Mouse (Mus musculus) stomach, embryonic 15.5 days (tissue): ENCODE measurements around the gene Erh. TPM values are rescaled to one million over a fixed set of nuclear protein-coding genes. Genes with fewer than 3 reads are reported as not detected.

Experiments
- ATAC-seq: fragments of 200-750 bp; cut with Nextera tagmentation; 2 replicates; pipeline ENCODE4 v1.8.0; 2017; ENCODE audit warnings: low read depth, moderate number of reproducible peaks, moderate TSS enrichment; ENCODE audit not compliant: insufficient read depth, low FRiP score
- H3K27ac ChIP-seq: fragments of 300-500 bp; sonication (generic); 2 replicates; pipeline ENCODE4 v1.5.1; 2015; ENCODE audit warnings: mild to moderate bottlenecking, inconsistent platforms
- H3K27me3 ChIP-seq: fragments of 300-500 bp; sonication (generic); replicated peaks from 2 replicates; pipeline ENCODE4 v1.6.1; 2015; ENCODE audit warnings: inconsistent platforms
- H3K36me3 ChIP-seq: fragments of 300-500 bp; sonication (generic); 2 replicates; pipeline ENCODE4 v1.6.1; 2015; ENCODE audit warnings: inconsistent platforms
- H3K4me1 ChIP-seq: fragments of 300-500 bp; sonication (generic); 2 replicates; pipeline ENCODE4 v1.6.1; 2015; ENCODE audit warnings: inconsistent platforms
- H3K4me2 ChIP-seq: fragments of 300-500 bp; sonication (generic); 2 replicates; pipeline ENCODE4 v1.6.1; 2015; ENCODE audit warnings: mild to moderate bottlenecking, inconsistent platforms
- H3K4me3 ChIP-seq: fragments of 300-500 bp; sonication (generic); replicated peaks from 2 replicates; pipeline ENCODE4 v1.5.1; 2015; ENCODE audit warnings: inconsistent platforms
- H3K9ac ChIP-seq: fragments of 300-500 bp; sonication (generic); 2 replicates; pipeline ENCODE4 v1.6.1; 2015; ENCODE audit warnings: inconsistent platforms
- H3K9me3 ChIP-seq: fragments of 300-500 bp; sonication (generic); 2 replicates; pipeline ENCODE4 v1.6.1; 2016; ENCODE audit warnings: inconsistent platforms
- WGBS: fragments of 180-500 bp; shearing (Covaris S2); methylation state at CpG from one replicate; pipeline ENCODE4 v1.1.7; 2015; 5-methylcytosine and 5-hydroxymethylcytosine counted together
- polyA plus RNA-seq: library from polyadenylated mRNA; unstranded; fragments of >200 nt; fragmentation: Nextera tagmentation; extraction: Ambion mirVana; gene quantifications from 2 replicates; pipeline ENCODE4 v1.2.1, GENCODE M21; 2015

The Erh gene
- polyA plus RNA-seq, result 258 and 269 TPM in 2 replicates

DNA sequence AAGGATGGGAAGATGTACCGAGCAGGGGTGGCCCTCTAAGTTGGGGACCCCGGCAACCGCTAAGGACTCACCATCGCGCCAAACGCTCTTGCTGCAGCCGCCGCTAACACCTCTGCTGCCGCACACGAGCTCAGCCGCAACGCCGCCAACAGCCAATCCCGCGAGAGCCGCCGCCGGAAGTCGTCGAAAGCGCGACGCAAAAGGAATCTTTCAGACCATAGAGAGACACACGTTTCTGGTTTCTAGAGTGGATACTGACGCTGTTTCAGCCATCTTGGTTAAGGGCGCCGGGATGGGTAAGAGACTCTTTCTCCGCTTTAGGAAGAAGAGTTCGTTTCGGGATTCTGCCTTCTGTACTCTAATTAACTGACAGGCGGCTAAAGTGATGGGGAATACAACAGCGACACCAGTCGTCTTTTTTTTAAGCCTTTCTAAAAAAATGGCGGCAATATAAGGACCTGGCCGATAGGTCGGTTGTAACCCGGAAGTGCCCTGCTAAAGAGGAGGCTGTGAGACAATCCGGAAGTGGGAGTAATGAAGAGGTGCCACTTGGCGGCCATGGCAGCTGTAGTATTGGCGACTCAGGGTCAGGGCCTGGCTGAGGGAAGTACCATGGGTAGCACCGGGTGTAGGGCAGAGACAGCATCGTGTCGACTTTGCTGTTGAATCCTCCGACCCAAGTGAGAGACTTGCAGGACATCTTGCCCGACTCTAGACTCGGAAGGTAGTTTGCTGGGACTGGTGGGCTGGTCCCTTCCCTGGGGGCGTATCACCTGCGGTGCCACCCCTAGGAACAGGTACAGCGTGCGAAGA, at the start of gene Erh, which contains the start of gene Slc39a9:
Erh (minus strand) TSS at position 649 of the 813 bp plus-strand sequence.
Slc39a9 (plus strand) TSS at position 191 of the 813 bp plus-strand sequence.
- Histone ChIP-seq H3K27me3 (no peaks in the 10 kb centered on the region), H3K4me1 (peaks cover 17% of the 10 kb centered on the region; the same call in 1 of the 2 replicates), H3K36me3 (peaks cover 11% of the 10 kb centered on the region), H3K9me3 (no peaks in the 10 kb centered on the region), H3K4me2 (peak within 1 kb of the TSS; percentile 80), H3K9ac (peak within 1 kb of the TSS; percentile 87), H3K4me3 (peak within 1 kb of the TSS; percentile 73), H3K27ac (peak within 1 kb of the TSS; percentile 90)
- ATAC-seq, result peak; percentile 95
- WGBS, result under 1% methylated on average over 50 of the region's 50 CpGs

DNA sequence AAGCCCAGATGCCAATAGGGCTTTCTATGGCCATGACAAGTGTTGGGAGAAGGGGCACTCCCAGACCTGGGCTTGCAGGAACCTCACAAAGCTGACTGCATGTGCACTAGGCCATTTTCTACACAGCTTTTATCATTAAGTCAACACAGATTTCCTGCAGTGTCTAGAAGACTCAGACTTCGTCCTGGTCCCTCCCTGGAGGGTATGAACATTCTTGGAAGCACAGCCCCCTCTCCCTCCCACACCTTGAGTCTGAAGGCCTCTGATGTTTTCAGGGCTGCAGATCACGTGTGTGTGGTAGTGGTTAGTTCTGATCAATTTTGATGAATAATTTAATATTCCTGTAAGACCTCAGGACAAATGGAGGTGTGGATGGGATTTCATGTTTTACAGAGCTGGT, 49.6 kb upstream of the Erh start:
- 43% methylated on average over 2 of the region's 2 CpGs for WGBS
- Histone ChIP-seq H3K9me3 (no peaks in the 10 kb centered on the region), H3K36me3 (no peaks in the 10 kb centered on the region), H3K4me1 (peaks cover 12% of the 10 kb centered on the region), H3K4me3 (0 out of 2 replicates have a peak overlapping the region, but pooled peaks have one; percentile 47), H3K27ac (no peak overlapping the region), H3K4me2 (peak overlapping the region; percentile 83), H3K27me3 (peaks cover 28% of the 10 kb centered on the region), H3K9ac (no peak overlapping the region)
- no peak for ATAC-seq

DNA sequence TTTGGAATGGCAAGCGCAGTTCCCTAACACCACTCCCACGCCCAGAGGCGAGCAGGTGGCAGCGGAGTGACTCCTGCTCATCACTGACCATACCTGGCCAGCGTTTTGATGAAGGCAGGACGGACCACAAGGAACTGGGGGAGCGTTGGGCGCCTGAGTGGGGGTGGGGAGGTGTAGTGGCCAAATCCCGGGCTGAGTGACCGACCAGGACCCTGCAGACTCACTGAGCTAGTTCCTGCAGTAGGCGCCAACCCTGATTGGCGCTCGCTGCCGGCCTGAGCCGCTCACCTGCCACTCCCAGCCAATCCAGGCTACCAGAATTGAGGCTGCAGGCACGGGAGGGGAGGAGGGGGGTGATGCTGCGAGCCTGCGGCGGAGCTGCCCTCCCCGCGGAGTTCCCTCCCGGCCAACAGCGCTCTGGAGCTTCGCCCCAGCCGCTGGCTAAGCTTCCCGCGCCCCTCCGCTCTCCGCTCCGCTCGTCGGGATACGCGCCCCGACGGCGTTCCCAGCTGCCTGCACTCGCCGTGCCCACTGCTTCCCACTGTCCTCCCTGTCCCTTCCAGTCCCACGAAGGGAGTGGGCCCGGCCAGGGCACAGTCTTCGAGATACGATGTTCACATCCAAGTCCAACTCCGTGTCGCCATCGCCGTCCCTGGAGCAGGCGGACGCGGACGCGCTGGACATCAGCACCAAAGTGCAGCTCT, 48.3 kb upstream of the Erh start, which contains the start of gene Plekhd1:
Plekhd1 (plus strand) TSS at position 323 of the 704 bp plus-strand sequence.
- 2% methylated on average over 44 of the region's 52 CpGs for WGBS
- peak within 1 kb of the TSS; percentile 47 for H3K4me3 ChIP-seq
- peak; percentile 80 for ATAC-seq
- H3K27me3 ChIP-seq, result peaks cover 28% of the 10 kb centered on the region
- H3K27ac ChIP-seq, result no peak within 1 kb of the TSS
- H3K9ac ChIP-seq, result peak within 1 kb of the TSS; percentile 40
- H3K4me1 ChIP-seq, result peaks cover 17% of the 10 kb centered on the region
- H3K4me2 ChIP-seq, result peak within 1 kb of the TSS; percentile 83
- no peaks in the 10 kb centered on the region for H3K36me3 ChIP-seq
- no peaks in the 10 kb centered on the region for H3K9me3 ChIP-seq

DNA sequence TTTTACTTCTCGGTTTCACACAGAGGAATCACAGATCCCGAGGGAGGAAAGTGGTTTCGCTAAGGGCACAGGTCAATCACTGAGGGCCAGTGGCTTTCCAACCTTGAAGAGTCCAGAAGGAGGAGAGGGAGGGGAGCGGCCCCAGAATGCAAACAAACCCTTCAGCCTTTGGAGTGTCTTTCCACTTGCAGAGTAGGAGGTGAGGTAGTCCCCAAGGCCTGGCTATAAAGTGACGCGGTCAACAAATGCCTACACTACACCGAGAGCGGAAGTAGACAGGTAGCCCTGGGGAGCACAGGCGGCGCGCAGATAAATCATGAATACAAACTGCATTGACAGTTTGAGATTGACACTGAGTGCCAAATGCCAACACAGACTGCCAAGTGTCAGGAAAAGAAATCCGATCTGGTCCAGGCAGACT, 47.5 kb upstream of the Erh start:
- Histone ChIP-seq H3K36me3 (no peaks in the 10 kb centered on the region), H3K4me2 (peak overlapping the region; percentile 83), H3K4me1 (peaks cover 17% of the 10 kb centered on the region), H3K9ac (no peak overlapping the region), H3K27me3 (peaks cover 28% of the 10 kb centered on the region), H3K9me3 (no peaks in the 10 kb centered on the region), H3K4me3 (peak overlapping the region; percentile 47), H3K27ac (no peak overlapping the region)
- 19% methylated on average over 12 of the region's 12 CpGs for WGBS
- ATAC-seq, result no peak

DNA sequence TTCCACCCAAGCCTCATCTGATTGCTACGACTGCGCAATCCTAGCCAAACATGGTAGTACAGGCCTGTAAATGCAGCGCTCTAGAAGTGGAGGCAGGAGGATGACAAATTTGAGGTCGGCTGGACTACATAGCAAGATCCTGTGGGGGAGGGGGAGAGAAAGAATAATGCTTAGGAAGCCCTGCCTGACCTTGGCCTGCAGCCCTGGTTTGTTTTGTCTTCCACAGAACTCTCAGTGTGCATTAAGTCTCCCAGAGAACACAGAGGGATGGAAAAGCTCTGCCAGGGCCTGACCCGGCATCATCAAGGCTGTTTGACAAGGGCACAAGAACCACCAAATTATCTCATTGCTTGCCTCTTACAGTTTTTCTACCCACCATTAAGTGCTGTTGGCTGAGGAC, 45.6 kb upstream of the Erh start:
- H3K4me1 ChIP-seq, result peaks cover 17% of the 10 kb centered on the region
- H3K4me2 ChIP-seq, result no peak overlapping the region
- no peak overlapping the region for H3K4me3 ChIP-seq
- H3K9ac ChIP-seq, result no peak overlapping the region
- no peak overlapping the region for H3K27ac ChIP-seq
- ATAC-seq, result no peak
- peaks cover 22% of the 10 kb centered on the region for H3K27me3 ChIP-seq
- no peaks in the 10 kb centered on the region for H3K9me3 ChIP-seq
- 44% methylated on average over 5 of the region's 5 CpGs for WGBS
- H3K36me3 ChIP-seq, result no peaks in the 10 kb centered on the region

DNA sequence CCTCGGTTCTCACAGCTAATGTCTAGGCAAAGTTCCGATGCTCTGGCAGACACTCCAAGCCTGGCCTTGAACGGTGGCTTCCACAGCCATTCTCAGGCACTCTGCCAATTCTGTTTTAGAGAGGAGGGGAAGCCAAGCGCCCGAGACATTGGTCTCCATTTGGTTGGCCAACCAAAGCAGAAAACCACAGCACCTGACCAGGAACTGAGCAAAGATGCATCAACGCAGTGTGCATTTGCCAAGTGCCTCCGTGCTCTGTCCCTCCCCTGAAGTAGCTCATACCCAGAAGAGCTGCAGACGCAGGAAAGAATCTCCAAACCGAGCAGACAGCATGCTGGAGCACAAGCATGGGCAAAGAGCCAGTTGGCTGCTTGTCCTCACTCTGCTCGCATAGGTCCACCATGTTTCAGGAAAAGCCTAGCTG, 43.7 kb upstream of the Erh start:
- Histone ChIP-seq H3K27ac (peak overlapping the region; percentile 6; the same call in 1 of the 2 replicates), H3K4me2 (peak overlapping the region; percentile 24), H3K27me3 (peaks cover 13% of the 10 kb centered on the region), H3K9ac (no peak overlapping the region), H3K4me3 (no peak overlapping the region), H3K9me3 (no peaks in the 10 kb centered on the region), H3K4me1 (peaks cover 13% of the 10 kb centered on the region), H3K36me3 (no peaks in the 10 kb centered on the region)
- WGBS, result 39% methylated on average over 10 of the region's 10 CpGs
- no peak for ATAC-seq

DNA sequence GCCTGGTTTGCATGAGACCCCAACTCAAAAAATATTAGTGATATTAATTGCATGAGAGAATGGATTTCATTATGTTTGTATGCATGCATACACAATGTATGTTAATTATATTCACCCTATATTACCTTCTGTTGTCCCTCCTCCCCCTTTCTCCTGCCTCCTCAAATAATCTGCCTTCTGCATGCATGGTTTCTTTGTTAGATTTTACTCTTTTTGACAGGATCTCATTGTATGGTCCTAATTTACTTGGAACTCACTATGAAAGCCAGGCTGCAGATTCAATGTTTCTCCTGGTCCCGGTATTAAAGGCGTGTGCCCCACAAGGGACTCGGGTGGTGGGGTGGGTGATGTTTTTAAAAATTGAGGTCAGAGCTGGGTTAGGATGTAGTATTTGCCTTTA, 40.2 kb upstream of the Erh start:
- Histone ChIP-seq H3K27me3 (no peaks in the 10 kb centered on the region), H3K4me1 (peaks cover 4% of the 10 kb centered on the region; the same call in 1 of the 2 replicates), H3K27ac (no peak overlapping the region), H3K9ac (no peak overlapping the region), H3K4me3 (no peak overlapping the region), H3K9me3 (no peaks in the 10 kb centered on the region), H3K36me3 (no peaks in the 10 kb centered on the region), H3K4me2 (no peak overlapping the region)
- 90% methylated on average over 3 of the region's 3 CpGs for whole genome bisulfite sequencing
- no peak for ATAC-seq

DNA sequence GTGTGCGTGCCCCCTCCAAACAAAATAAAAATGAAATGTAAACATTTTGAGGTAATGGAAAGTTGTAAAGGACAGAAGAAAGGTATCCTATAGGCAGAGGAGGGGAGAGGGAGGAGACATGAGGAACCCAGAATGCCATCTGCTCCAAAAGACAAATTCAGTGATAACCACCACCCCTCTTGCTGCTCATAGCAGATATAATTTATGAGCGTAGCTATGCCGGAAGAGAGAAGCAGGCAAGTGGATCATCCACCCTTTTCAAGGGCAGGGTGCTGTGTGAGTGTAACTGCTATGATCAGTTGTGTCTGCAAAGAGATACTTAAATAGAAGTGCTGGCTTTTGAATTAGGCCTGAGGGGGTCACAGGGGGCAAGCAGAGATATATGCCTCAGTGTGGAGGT, 39.4 kb upstream of the Erh start:
- Histone ChIP-seq H3K4me2 (no peak overlapping the region), H3K27me3 (no peaks in the 10 kb centered on the region), H3K27ac (no peak overlapping the region), H3K9ac (no peak overlapping the region), H3K9me3 (no peaks in the 10 kb centered on the region), H3K4me3 (no peak overlapping the region), H3K4me1 (peaks cover 4% of the 10 kb centered on the region; the same call in 1 of the 2 replicates), H3K36me3 (0 out of 2 replicates have a peak, but pooled peaks cover 4% of the 10 kb centered on the region)
- ATAC-seq, result no peak
- WGBS, result 76% methylated on average over 3 of the region's 3 CpGs

DNA sequence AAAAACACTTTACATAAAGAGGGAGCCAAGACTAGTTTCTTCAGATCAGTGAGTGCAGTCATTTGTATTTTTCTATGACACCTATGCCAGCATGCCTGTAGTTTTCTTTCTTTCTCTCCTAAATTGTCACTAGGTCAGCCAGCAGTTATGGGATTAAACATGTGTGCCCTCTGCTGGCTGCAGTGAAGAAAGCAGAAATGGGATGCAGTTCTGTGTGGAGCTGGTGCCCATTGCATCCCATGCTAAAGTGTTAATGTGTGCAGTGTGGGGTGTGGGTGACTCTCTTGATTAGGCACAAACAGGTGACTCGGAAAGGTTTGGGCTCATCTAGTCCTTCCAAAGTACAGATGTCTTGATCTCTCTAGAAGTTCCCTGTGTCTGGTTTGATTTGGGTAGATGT, 37.2 kb upstream of the Erh start:
- no peaks in the 10 kb centered on the region for H3K9me3 ChIP-seq
- H3K27me3 ChIP-seq, result no peaks in the 10 kb centered on the region
- no peak overlapping the region for H3K4me3 ChIP-seq
- peaks cover 14% of the 10 kb centered on the region; the same call in 1 of the 2 replicates for H3K36me3 ChIP-seq
- WGBS, result 72% methylated on average over 1 of the region's 1 CpGs
- no peak for ATAC-seq
- H3K4me2 ChIP-seq, result no peak overlapping the region
- H3K27ac ChIP-seq, result no peak overlapping the region
- no peaks in the 10 kb centered on the region for H3K4me1 ChIP-seq
- H3K9ac ChIP-seq, result no peak overlapping the region

DNA sequence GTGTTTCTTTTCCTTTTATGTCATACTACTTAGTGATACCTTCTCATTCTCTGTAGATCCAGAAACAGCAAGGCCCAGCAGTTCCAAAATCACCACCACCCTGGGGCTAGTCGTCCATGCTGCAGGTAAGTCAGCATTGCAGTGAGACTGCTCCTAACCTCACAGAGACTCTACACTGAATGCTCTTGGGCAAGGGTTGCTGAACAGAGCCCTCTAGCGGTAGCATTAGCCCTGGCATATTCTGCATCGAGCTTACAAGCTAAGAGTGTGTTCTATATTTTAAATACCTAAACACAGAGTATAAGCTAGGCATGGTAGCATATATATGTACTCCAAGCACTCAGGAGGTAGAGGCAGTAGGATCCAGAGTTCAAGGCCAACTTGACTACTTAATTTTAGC, 29.0 kb upstream of the Erh start:
- no peaks in the 10 kb centered on the region for H3K9me3 ChIP-seq
- H3K27me3 ChIP-seq, result no peaks in the 10 kb centered on the region
- peaks cover 28% of the 10 kb centered on the region; the same call in 1 of the 2 replicates for H3K36me3 ChIP-seq
- H3K4me2 ChIP-seq, result no peak overlapping the region
- WGBS, result 12% methylated on average over 3 of the region's 3 CpGs
- H3K4me3 ChIP-seq, result no peak overlapping the region
- no peak overlapping the region for H3K27ac ChIP-seq
- no peak; the same call in 1 of the 2 replicates for ATAC-seq
- no peak overlapping the region for H3K9ac ChIP-seq
- H3K4me1 ChIP-seq, result no peaks in the 10 kb centered on the region

DNA sequence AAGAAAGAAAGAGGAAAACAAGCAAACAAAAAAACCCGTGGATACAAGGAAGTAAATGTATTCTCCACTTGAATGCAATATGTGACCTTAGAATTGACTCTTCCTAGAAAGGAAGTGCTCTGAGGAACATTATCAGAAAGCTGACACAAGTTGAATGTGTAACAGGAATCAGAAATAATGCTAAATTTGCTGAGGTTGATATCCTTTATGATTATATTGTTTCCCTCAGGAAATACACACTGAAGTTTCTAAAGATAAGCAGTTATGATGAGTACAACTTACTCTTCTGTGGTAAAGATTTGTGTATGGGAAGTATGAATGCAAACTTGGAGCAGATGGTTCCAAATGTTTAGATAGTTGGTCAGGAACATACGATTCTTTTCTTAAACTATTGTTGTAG, 24.2 kb upstream of the Erh start:
- Histone ChIP-seq H3K4me2 (no peak overlapping the region), H3K4me3 (no peak overlapping the region), H3K36me3 (0 out of 2 replicates have a peak, but pooled peaks cover 3% of the 10 kb centered on the region), H3K27me3 (no peaks in the 10 kb centered on the region), H3K4me1 (no peaks in the 10 kb centered on the region), H3K9ac (no peak overlapping the region), H3K9me3 (no peaks in the 10 kb centered on the region), H3K27ac (no peak overlapping the region)
- ATAC-seq, result no peak
- WGBS, result 67% methylated on average over 2 of the region's 2 CpGs

DNA sequence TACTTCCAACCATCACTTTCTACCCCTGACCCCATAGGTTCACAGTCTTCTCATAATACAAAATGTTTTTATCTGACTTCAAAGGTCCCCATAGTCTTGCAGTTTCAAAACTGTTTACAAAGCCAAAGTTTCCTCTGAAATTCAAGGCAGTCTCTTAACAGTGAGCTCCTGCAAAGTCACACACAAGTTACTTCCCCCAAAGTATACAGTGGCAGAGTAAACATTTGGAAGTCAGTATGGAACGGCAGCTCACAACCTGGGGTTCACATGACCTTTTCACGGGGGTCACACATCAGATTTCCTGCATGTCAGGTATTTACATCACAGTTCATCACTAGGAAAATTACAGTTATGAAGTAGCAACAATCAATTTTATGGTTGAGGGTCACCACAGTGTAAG, 19.8 kb upstream of the Erh start:
- Histone ChIP-seq H3K36me3 (peaks cover 12% of the 10 kb centered on the region), H3K9ac (no peak overlapping the region), H3K27me3 (no peaks in the 10 kb centered on the region), H3K4me2 (no peak overlapping the region), H3K9me3 (no peaks in the 10 kb centered on the region), H3K27ac (no peak overlapping the region), H3K4me3 (no peak overlapping the region), H3K4me1 (no peaks in the 10 kb centered on the region)
- WGBS, result 46% methylated on average over 2 of the region's 2 CpGs
- ATAC-seq, result no peak; the same call in 1 of the 2 replicates
